Mouse (Mus musculus) heart, embryonic 14.5 days (tissue): Measurements from ENCODE around the gene Fbxw4. TPM values are rescaled to one million over a fixed set of nuclear protein-coding genes. Genes with fewer than 3 reads are reported as not detected.

Experiments used
- ATAC-seq: fragments of 200-750 bp; cut with Nextera tagmentation; 2 replicates; pipeline ENCODE4 v1.8.0; 2017; ENCODE audit warnings: low read depth, moderate TSS enrichment; ENCODE audit not compliant: insufficient number of reproducible peaks, insufficient read depth, low FRiP score
- H3K27ac ChIP-seq, 2 experiments: fragments of 200-500 bp in 1 of 2; fragments of 300-500 bp in 1 of 2; sonication (generic) in 1 of 2; replicated peaks in 1 of 2; 2 replicates each; pipeline ENCODE4 v1.5.1; 2012 to 2014; ENCODE audit warnings: low read depth in 2 of 2, low read length in 2 of 2, control low read depth in 1 of 2, mild to moderate bottlenecking in 1 of 2, mixed read lengths in 1 of 2; ENCODE audit not compliant: control insufficient read depth in 1 of 2, insufficient read depth in 1 of 2
- H3K27me3 ChIP-seq: fragments of 300-500 bp; sonication (generic); 2 replicates; pipeline ENCODE4 v1.6.1; 2014; ENCODE audit warnings: mild to moderate bottlenecking, low read length, control low read depth; ENCODE audit not compliant: control insufficient read depth, insufficient read depth
- H3K36me3 ChIP-seq: fragments of 300-500 bp; sonication (generic); 2 replicates; pipeline ENCODE4 v1.6.1; 2014; ENCODE audit warnings: mild to moderate bottlenecking, control low read depth, low read length, mixed read lengths; ENCODE audit not compliant: control insufficient read depth, insufficient read depth
- H3K4me1 ChIP-seq, 2 experiments: fragments of 200-500 bp in 1 of 2; fragments of 300-500 bp in 1 of 2; sonication (generic) in 1 of 2; 2 replicates each; pipeline ENCODE4 v1.6.1; 2012 to 2014; ENCODE audit warnings: low read length in 2 of 2, control low read depth in 1 of 2, mixed read lengths in 1 of 2; ENCODE audit not compliant: control insufficient read depth in 2 of 2, insufficient read depth in 2 of 2
- H3K4me2 ChIP-seq: fragments of 300-500 bp; sonication (generic); 2 replicates; pipeline ENCODE4 v1.6.1; 2014; ENCODE audit warnings: mild to moderate bottlenecking, low read length
- H3K4me3 ChIP-seq, 2 experiments: fragments of 200-500 bp in 1 of 2; fragments of 300-500 bp in 1 of 2; sonication (generic) in 1 of 2; 2 replicates each; pipeline ENCODE4 v1.5.1; 2012 to 2014; ENCODE audit warnings: low read length in 2 of 2, mild to moderate bottlenecking in 2 of 2, control low read depth in 1 of 2, low read depth in 1 of 2, moderate library complexity in 1 of 2; ENCODE audit not compliant: control insufficient read depth in 1 of 2, insufficient read depth in 1 of 2
- H3K9ac ChIP-seq: fragments of 300-500 bp; sonication (generic); 2 replicates; pipeline ENCODE4 v1.6.1; 2014; ENCODE audit warnings: mild to moderate bottlenecking, low read length
- H3K9me3 ChIP-seq: fragments of 300-500 bp; sonication (generic); 2 replicates; pipeline ENCODE4 v1.6.1; 2016; ENCODE audit warnings: low read length, control low read depth; ENCODE audit not compliant: control insufficient read depth
- WGBS: fragments of 180-500 bp; shearing (Covaris S2); extraction: QIAGEN DNeasy Blood & Tissue Kit; methylation state at CpG from one replicate; pipeline ENCODE4 v1.1.7; 2014; 5-methylcytosine and 5-hydroxymethylcytosine counted together
- polyA plus RNA-seq: library from polyadenylated mRNA; unstranded; fragments of >200 nt; fragmentation: Nextera tagmentation; extraction: Ambion mirVana; gene quantifications from 2 replicates; pipeline ENCODE4 v1.2.1, GENCODE M21; 2014

Fbxw4 gene
- polyA plus RNA-seq, 1 experiment from 2014 or later: 4.1 TPM

- no peak for ATAC-seq
- Histone ChIP-seq H3K4me1 (peaks cover 4 to 6% of the 10 kb centered on the region in 2 experiments; a peak in 2 of 4 replicates), H3K36me3 (peaks cover 32% of the 10 kb centered on the region; the same call in 1 of the 2 replicates), H3K27me3 (no peaks in the 10 kb centered on the region), H3K9ac (no peak overlapping the region), H3K4me3 (no peak overlapping the region), H3K4me2 (no peak overlapping the region), H3K9me3 (no peaks in the 10 kb centered on the region), H3K27ac (no peak overlapping the region)
- 61% methylated on average over 6 of the region's 6 CpGs for WGBS
These were observed 72.4 kb downstream of the Fbxw4 start for GRCm38 (mm10) chr19:45587509-45588292.

GRCm38 (mm10) chr19:45586850-45587249, 73.3 kb downstream of the Fbxw4 start:
- 44% methylated on average over 3 of the region's 3 CpGs for WGBS

GRCm38 (mm10) chr19:45584856-45585620, 75.1 kb downstream of the Fbxw4 start:
- no peak overlapping the region for H3K9ac ChIP-seq

More at GRCm38 (mm10) chr19:45586850-45587249, 73.3 kb downstream of the Fbxw4 start:
- Histone ChIP-seq H3K27me3 (no peaks in the 10 kb centered on the region), H3K4me2 (no peak overlapping the region), H3K9me3 (no peaks in the 10 kb centered on the region), H3K36me3 (peaks cover 31% of the 10 kb centered on the region; the same call in 1 of the 2 replicates), H3K9ac (no peak overlapping the region), H3K27ac (no peak overlapping the region), H3K4me3 (no peak overlapping the region), H3K4me1 (peaks cover 2 to 5% of the 10 kb centered on the region in 2 experiments; a peak in 2 of 4 replicates)
- ATAC-seq: no peak

GRCm38 (mm10) chr19:45583136-45583535, 77.0 kb downstream of the Fbxw4 start:
- Histone ChIP-seq H3K27me3 (no peaks in the 10 kb centered on the region), H3K9ac (no peak overlapping the region), H3K36me3 (peaks cover 34% of the 10 kb centered on the region), H3K4me3 (no peak overlapping the region), H3K4me2 (no peak overlapping the region), H3K9me3 (no peaks in the 10 kb centered on the region), H3K27ac (no peak overlapping the region), H3K4me1 (peaks cover 9 to 17% of the 10 kb centered on the region in 2 experiments)
- no peak for ATAC-seq
- WGBS: 85% methylated on average over 6 of the region's 6 CpGs

More at GRCm38 (mm10) chr19:45584856-45585620, 75.1 kb downstream of the Fbxw4 start:
- Histone ChIP-seq H3K4me3 (no peak overlapping the region), H3K4me1 (peaks cover 2 to 6% of the 10 kb centered on the region in 2 experiments; a peak in 2 of 4 replicates), H3K27me3 (no peaks in the 10 kb centered on the region), H3K9me3 (no peaks in the 10 kb centered on the region), H3K4me2 (no peak overlapping the region), H3K36me3 (peaks cover 25% of the 10 kb centered on the region; the same call in 1 of the 2 replicates), H3K27ac (no peak overlapping the region)
- WGBS: 68% methylated on average over 9 of the region's 9 CpGs
- ATAC-seq: no peak

- Histone ChIP-seq H3K9me3 (no peaks in the 10 kb centered on the region), H3K36me3 (peaks cover 44% of the 10 kb centered on the region), H3K27ac (no peak overlapping the region), H3K4me2 (no peak overlapping the region), H3K4me3 (no peak overlapping the region), H3K9ac (no peak overlapping the region), H3K27me3 (no peaks in the 10 kb centered on the region), H3K4me1 (peaks cover 9 to 17% of the 10 kb centered on the region in 2 experiments)
- 38% methylated on average over 8 of the region's 8 CpGs for WGBS
- ATAC-seq: no peak
These were observed 78.0 kb downstream of the Fbxw4 start for GRCm38 (mm10) chr19:45582161-45582560.

GRCm38 (mm10) chr19:45581257-45581656, 78.9 kb downstream of the Fbxw4 start:
- Histone ChIP-seq H3K9ac (no peak overlapping the region), H3K4me1 (peaks cover 16 to 25% of the 10 kb centered on the region in 2 experiments), H3K36me3 (peaks cover 48% of the 10 kb centered on the region), H3K27ac (no peak overlapping the region), H3K4me2 (no peak overlapping the region), H3K9me3 (no peaks in the 10 kb centered on the region), H3K27me3 (no peaks in the 10 kb centered on the region), H3K4me3 (no peak overlapping the region)
- no peak for ATAC-seq
- WGBS: 66% methylated on average over 3 of the region's 3 CpGs

GRCm38 (mm10) chr19:45580235-45580634, 79.9 kb downstream of the Fbxw4 start:
- ATAC-seq: no peak
- Histone ChIP-seq H3K4me1 (peaks cover 26 to 35% of the 10 kb centered on the region in 2 experiments), H3K36me3 (peaks cover 48% of the 10 kb centered on the region), H3K9me3 (no peaks in the 10 kb centered on the region), H3K27ac (no peak overlapping the region), H3K27me3 (no peaks in the 10 kb centered on the region), H3K4me2 (no peak overlapping the region), H3K4me3 (no peak overlapping the region), H3K9ac (no peak overlapping the region)
- WGBS: 68% methylated on average over 12 of the region's 12 CpGs
